Mouse (Mus musculus) right cerebral cortex, postnatal 25 days (tissue): Measurements from ENCODE around the gene Thbs3.
A peak's percentile ranks its signal among the peaks of the same experiment; 100 is the strongest.
"Not testable (repeated sequence)": the region's sequence is repeated elsewhere in the genome, so short reads cannot be mapped to it uniquely, and the experiment has no call there.

Source experiments
- DNase-seq: peaks from one replicate; pipeline ENCODE4 v3.0.0; 2022

The Thbs3 gene

GRCm38 (mm10) chr3:89199839-89200238 lies 15.1 kb upstream of the Thbs3 start:
- DNase-seq = no peak

DNA sequence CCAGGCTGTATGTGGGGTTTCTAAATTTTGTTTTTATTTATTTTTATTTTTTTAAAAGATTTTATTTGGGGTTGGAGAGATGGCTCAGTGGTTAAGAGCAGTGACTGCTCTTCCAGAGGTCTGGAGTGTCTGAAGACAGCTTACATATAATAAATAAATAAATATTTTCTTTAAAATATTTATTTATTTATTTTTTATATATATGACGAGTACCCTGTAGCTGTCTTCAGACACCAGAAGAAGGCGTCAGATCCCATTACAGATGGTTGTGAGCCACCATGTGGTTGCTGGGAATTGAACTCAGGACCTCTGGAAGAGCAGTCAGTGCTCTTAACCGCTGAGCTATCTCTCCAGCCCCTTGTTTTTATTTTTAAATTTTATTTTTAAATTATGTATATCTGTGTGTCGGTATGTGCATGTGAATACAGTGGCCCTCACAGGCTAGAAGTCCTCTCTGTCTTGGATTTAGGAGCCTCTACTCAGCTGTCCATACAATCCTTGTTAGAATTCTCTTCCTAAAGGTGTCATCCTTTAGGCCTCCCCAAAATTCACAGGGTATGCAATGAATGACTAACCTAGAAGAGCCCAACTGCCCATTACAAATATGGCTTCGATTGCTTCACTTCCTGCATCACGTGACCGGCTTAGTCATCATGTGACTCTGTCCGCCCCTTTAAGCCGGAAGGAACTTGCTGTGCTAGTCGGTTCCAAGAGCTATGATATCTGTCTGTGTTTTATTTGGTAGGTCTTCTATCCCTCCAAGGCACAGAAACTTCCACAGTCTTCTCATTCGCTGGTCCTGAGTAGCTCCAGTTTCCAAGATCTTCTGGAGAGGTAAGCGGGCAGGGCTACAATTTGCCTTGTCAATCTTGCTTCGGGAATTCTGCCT lies 12.5 kb upstream of the Thbs3 start, which contains the start of gene Gba:
Gene Gba (plus strand): TSS at position 676 of the 889 bp plus-strand sequence.
- DNase-seq = peak; percentile 83

GRCm38 (mm10) chr3:89203142-89203514 lies 11.9 kb upstream of the Thbs3 start:
- DNase-seq = no peak

- DNase-seq = no peak
These were observed 8.9 kb upstream of the Thbs3 start for GRCm38 (mm10) chr3:89206079-89206478.

- no peak for DNase-seq
These were observed 8.3 kb upstream of the Thbs3 start for GRCm38 (mm10) chr3:89206695-89207094.

DNA sequence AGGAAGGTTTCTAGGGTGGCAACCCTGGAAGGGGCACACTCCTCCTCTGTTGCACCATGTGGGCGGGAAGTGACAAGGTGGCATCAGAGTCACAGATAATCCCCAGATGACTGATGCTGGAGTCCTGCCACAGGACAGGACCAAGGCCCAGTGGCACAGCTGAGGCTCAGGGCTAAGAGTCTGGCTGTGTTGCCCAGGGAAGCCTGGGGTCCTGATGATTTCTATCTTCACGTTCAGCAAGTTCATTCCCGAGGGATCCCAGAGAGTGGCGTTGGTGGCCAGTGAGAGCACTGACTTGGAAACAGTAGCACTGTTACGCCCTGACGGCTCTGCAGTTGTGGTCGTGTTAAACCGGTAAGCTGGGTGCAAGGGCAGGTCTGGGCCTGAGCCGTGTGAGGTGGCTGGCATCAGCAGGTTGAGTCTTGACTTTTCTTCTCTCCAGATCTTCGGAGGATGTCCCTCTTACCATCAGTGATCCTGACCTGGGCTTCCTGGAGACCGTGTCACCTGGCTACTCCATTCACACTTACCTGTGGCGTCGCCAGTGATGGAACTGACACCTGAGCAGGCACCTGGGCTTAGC lies 6.8 kb upstream of the Thbs3 start:
- no peak for DNase-seq

- no peak for DNase-seq
These were observed 6.2 kb upstream of the Thbs3 start for GRCm38 (mm10) chr3:89208736-89209135.

- no peak for DNase-seq
These were observed 5.2 kb upstream of the Thbs3 start for GRCm38 (mm10) chr3:89209731-89210130.

GRCm38 (mm10) chr3:89210162-89210561 lies 4.8 kb upstream of the Thbs3 start:
- DNase-seq = no peak

GRCm38 (mm10) chr3:89210731-89211130 lies 4.2 kb upstream of the Thbs3 start:
- no peak for DNase-seq

GRCm38 (mm10) chr3:89213803-89214530 lies 1.0 kb upstream of the Thbs3 start:
- peak; percentile 92 for DNase-seq

DNA sequence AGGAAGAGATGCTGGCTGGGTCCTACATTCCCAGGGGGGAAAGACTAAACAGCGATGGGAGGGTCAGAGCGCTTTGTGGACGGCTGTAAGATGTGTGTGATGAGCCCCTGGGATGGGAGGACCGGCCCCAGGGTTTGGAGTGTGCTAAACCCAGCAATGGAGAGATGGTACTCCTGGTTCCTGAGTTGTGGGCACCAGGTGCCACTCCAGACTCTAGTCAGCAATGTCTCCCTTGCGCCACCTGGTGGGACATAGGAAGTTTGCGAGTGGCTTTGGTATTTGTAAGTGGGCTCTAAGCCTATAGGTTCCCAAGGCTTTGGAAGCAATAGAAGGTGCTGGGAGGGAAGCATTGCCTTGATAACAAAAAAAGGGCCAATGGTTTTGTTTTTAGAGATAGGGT lies 873 bp downstream of the Thbs3 start:
- peak; percentile 83 for DNase-seq

- not testable (repeated sequence) for DNase-seq
These were observed 1.4 kb downstream of the Thbs3 start for GRCm38 (mm10) chr3:89216407-89216806.

DNA sequence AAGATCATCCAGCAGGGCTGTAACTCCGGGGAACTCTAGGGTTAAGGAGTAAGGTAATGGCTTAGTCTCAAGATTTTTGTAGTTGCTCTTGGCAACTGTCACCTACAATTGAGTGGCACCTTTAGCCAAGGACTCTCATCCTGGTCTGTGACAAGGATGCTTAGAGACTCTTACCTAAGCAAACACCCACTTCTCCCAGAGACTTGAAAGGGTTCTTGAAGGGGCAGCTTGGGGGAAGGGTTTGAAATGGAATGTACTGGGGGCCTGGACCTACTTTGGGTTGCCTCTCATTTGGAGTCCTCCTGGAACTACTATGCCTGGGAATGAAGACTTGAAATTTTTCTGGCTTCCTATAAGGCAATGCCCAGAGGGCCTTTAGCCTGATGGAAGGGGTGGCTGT lies 3.3 kb downstream of the Thbs3 start:
- DNase-seq = no peak

GRCm38 (mm10) chr3:89219546-89219945 lies 4.6 kb downstream of the Thbs3 start:
- no peak for DNase-seq

GRCm38 (mm10) chr3:89221167-89221566 lies 6.2 kb downstream of the Thbs3 start:
- no peak for DNase-seq

DNA sequence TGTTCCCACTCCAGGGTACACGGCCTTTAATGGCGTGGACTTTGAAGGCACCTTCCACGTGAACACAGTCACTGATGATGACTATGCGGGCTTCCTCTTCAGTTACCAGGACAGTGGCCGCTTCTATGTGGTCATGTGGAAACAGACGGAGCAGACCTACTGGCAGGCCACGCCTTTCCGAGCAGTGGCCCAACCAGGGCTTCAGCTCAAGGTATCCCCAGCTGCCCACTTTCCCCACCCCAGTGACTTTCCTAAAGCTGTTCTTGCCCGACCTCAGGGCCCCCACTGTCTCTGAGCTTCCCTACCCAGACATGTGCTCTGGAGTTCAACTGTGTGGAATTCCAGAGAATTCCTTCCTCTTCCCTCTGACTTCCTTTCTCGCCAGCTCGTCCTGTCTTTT lies 9.8 kb downstream of the Thbs3 start:
- DNase-seq = no peak

- DNase-seq = no peak
These were observed 10.4 kb downstream of the Thbs3 start for GRCm38 (mm10) chr3:89225321-89225815.

GRCm38 (mm10) chr3:89225918-89226317 lies 10.9 kb downstream of the Thbs3 start:
- no peak for DNase-seq

DNA sequence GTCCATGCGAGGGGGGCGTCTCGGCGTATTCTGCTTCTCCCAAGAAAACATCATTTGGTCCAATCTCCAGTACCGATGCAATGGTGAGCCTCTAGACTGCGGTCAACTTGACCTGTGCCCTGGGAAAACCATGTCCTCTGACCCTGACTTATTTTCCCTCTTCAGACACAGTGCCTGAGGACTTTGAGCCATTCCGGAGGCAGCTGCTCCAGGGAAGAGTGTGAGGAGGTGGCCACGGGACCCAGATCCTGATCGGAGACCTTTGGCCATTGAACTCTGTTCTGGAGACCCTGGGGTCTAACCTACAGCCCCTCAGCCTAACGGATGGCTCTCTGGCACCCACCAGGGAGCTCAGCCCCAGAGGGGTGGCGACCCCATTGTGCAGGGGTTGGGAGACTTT lies 11.4 kb downstream of the Thbs3 start:
- DNase-seq = no peak

DNA sequence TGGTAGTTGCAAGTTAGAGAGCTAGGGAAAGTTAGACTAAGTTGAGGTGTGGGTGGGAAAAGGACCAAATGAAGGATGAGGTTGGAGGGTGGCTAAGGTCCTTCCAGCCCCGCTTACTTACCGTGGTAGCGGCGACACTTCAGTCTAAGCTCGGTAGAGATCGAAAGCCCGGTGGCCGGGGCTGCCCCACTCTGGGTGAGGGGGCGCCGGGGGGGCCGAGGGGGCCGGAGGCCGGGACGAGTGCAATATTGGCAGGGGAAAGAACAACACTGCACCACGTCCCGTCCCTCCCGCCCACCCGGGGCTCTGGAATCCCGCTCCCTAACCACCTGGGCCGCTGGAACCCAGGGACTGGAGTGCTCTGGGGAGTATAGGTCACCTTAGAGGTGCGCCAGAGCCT lies 11.9 kb downstream of the Thbs3 start, which contains the start of gene Mtx1:
Gene Mtx1 (minus strand): TSS at position 189 of the 400 bp plus-strand sequence.
- DNase-seq = no peak

DNA sequence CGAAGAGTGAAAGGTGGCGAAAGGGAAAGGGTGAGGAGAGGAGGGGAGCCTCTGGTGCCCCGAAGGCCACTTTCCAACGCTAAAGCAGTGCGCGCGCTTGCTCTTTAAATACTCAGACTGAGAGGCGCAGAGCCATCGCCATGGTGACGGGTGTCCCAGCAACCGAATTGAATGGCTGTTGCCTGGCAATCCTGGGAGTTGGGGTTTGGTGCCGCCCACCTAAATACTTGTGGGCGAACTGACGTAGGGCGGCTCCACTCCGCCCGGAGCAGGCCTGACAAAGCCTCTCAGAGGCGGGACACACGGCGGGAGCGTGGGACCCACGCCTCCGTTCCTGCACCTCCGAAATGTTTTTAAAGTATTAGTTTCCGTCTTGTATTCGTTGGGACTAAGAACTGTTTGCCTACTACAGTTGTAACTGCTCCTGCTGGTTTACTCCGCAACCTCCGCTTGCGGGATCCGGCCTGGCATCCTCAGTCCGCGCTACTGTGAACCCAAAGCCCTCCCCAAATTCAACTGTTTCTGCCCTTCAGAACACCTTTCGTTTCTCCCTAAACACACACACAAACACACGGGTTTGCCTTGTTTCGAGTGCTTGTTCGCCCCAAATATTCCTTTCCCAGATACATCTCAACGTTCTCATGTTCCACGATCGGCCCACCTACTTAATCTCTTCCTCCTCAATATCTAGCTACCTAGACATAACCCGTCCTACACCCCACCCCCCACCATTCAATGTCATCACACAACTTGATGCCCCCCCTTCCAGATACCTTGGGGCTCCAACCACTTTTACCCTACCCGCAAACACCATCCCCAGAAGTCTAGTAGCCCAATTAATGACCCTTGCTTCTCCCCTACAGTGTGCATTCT lies 12.6 kb downstream of the Thbs3 start:
- peak; percentile 90 for DNase-seq
